Comparison of ENCODE assay signal across 20 mouse cellular contexts in the genomic region with DNA sequence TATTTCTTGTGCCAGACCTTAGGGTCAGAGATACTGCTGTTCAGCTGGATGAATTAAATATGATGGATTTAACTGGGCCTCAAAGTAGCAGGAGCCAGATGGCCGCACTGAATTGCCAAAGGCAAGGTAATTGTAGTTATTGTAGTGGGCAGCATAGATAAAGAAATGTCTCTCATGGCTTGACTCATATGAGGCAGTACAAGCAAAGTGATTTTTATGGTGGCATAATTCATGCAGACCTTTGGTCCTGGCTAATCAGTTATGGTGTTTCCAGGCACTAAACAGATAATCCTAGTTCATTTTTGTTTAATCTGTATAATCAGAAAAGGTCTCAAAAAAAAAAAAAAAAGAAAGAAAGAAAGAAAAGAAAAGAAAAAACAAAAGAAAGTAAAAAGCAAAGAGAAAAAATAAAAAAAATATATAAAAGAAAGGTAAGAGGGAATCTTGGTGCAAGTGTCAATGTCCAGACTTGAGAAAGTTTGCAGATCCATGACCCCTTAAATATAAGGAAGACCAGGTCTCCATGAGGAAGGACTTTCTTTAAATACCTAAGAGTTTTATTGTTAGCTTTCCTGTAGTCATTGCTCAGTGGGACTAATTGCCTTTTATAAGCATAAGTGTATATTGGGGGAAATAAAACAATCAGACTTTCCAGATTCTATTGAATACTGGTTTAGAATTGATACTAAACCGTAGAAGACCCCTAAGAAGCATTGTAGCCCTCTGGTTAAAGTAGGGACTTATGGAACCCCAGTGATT.
DNase-seq lines count a peak whose midpoint lies in the region; ATAC-seq and TF ChIP-seq lines count a peak whose summit lies in the region.
"Had no signal": no experiment of that assay in that cellular context is flagged by ENCODE, and none has a peak within 500 bp of the region (broad histone marks: within the 10 kb centered on the region; RNA-seq: fewer than 3 reads in every experiment).

No protein-coding gene starts in this region.

- no peak overlapping the region for H3K9ac ChIP-seq in hindbrain, postnatal 0 days (replicated peaks; ENCODE audit: low read length)
- H3K9ac ChIP-seq in hindbrain, embryonic 14.5 days = no peak overlapping the region
- no peak overlapping the region for H3K9ac ChIP-seq in intestine, embryonic 15.5 days
- H3K9ac ChIP-seq: forebrain, embryonic 13.5 days; forebrain, postnatal 0 days; heart, embryonic 15.5 days; hindbrain, embryonic 13.5 days had no signal

- no peak for ATAC-seq in hindbrain, postnatal 0 days
- ATAC-seq in hindbrain, embryonic 14.5 days (ENCODE audit: low FRiP score) = no peak
- peak; percentile 94 for ATAC-seq in intestine, embryonic 15.5 days
- ATAC-seq: activated CD4-positive, CD25-positive, alpha-beta regulatory T cell, adult 4 months; forebrain, embryonic 13.5 days; forebrain, postnatal 0 days; Patski had no signal

- H3K36me3 ChIP-seq in hindbrain, postnatal 0 days (ENCODE audit: insufficient read depth, low read length) = no peaks in the 10 kb centered on the region
- H3K36me3 ChIP-seq in hindbrain, embryonic 14.5 days (replicated peaks; ENCODE audit: control insufficient read depth, insufficient read depth) = no peaks in the 10 kb centered on the region
- H3K36me3 ChIP-seq in intestine, embryonic 15.5 days = no peaks in the 10 kb centered on the region
- H3K36me3 ChIP-seq in small intestine, adult 2 months (ENCODE audit: control insufficient read depth, insufficient read depth, low read length) = no peaks in the 10 kb centered on the region
- H3K36me3 ChIP-seq: embryonic facial prominence, embryonic 10.5 days; heart, embryonic 15.5 days; hindbrain, embryonic 13.5 days had no signal

- no peak for TF ChIP-seq POLR2A in brain, embryonic 14.5 days (IDR thresholded peaks at IDR 0.05; ENCODE audit: borderline replicate concordance, extremely low read depth, insufficient read depth, insufficient read length, poor library complexity, severe bottlenecking)
- no peak for TF ChIP-seq POLR2A in small intestine, adult 2 months (IDR thresholded peaks at IDR 0.05; ENCODE audit: low read depth, low read length)

- DNase-seq in hindbrain, postnatal 0 days (ENCODE audit: low spot score) = peak; percentile 10
- no peak for DNase-seq in hindbrain, embryonic 14.5 days (ENCODE audit: low spot score)
- DNase-seq in brain, embryonic 14.5 days (ENCODE audit: low read depth) = peak; percentile 11
- DNase-seq in neural tube, embryonic 10.5 days (ENCODE audit: extremely low spot score, low spot score) = no peak
- DNase-seq: adrenal gland, postnatal 25 days; cerebellum, adult 2 months; forebrain, postnatal 0 days; gastrocnemius, postnatal 14 days; heart, adult 2 months; heart, postnatal 14 days had no signal

- no peaks in the 10 kb centered on the region for H3K9me3 ChIP-seq in hindbrain, postnatal 0 days (ENCODE audit: low read length)
- no peaks in the 10 kb centered on the region for H3K9me3 ChIP-seq in hindbrain, embryonic 14.5 days (ENCODE audit: control insufficient read depth, low read length)
- no peaks in the 10 kb centered on the region for H3K9me3 ChIP-seq in intestine, embryonic 15.5 days
- H3K9me3 ChIP-seq: embryonic facial prominence, embryonic 10.5 days; forebrain, embryonic 13.5 days; heart, embryonic 15.5 days; hindbrain, embryonic 13.5 days had no signal

- H3K4me1 ChIP-seq in hindbrain, postnatal 0 days (ENCODE audit: insufficient read depth, low read length) = no peaks in the 10 kb centered on the region
- H3K4me1 ChIP-seq in hindbrain, embryonic 14.5 days (replicated peaks; ENCODE audit: control insufficient read depth, insufficient read depth, low read length) = no peaks in the 10 kb centered on the region
- no peaks in the 10 kb centered on the region for H3K4me1 ChIP-seq in intestine, embryonic 15.5 days (replicated peaks)
- peaks cover 11% of the 10 kb centered on the region; the same call in 1 of the 2 replicates for H3K4me1 ChIP-seq in small intestine, adult 2 months (ENCODE audit: control insufficient read depth, insufficient read depth, insufficient read length, low read length)
- H3K4me1 ChIP-seq: embryonic facial prominence, embryonic 10.5 days; forebrain, embryonic 13.5 days; heart, embryonic 15.5 days; hindbrain, embryonic 13.5 days had no signal

- no peak overlapping the region for H3K4me2 ChIP-seq in hindbrain, postnatal 0 days (ENCODE audit: low read depth, low read length)
- no peak overlapping the region for H3K4me2 ChIP-seq in hindbrain, embryonic 14.5 days (replicated peaks)
- H3K4me2 ChIP-seq in intestine, embryonic 15.5 days (replicated peaks) = no peak overlapping the region
- H3K4me2 ChIP-seq: forebrain, embryonic 13.5 days; heart, embryonic 11.5 days; heart, embryonic 15.5 days; hindbrain, embryonic 13.5 days had no signal

- TF ChIP-seq CTCF in hindbrain, postnatal 0 days (IDR thresholded peaks at IDR 0.05; ENCODE audit: low read depth) = no peak
- TF ChIP-seq CTCF in brain, embryonic 14.5 days (IDR thresholded peaks at IDR 0.05; ENCODE audit: borderline replicate concordance, extremely low read depth, insufficient read depth, insufficient read length) = no peak
- TF ChIP-seq CTCF in small intestine, adult 2 months (IDR thresholded peaks at IDR 0.05; ENCODE audit: extremely low read depth, insufficient read length, insufficient replicate concordance, low read depth, low read length) = no peak

- no peak overlapping the region for H3K27ac ChIP-seq in hindbrain, postnatal 0 days
- H3K27ac ChIP-seq in hindbrain, embryonic 14.5 days = no peak overlapping the region
- no peak overlapping the region for H3K27ac ChIP-seq in intestine, embryonic 15.5 days
- peak overlapping the region; percentile 65 for H3K27ac ChIP-seq in small intestine, adult 2 months (ENCODE audit: insufficient read depth, low read depth, low read length)
- H3K27ac ChIP-seq: embryonic facial prominence, embryonic 10.5 days; forebrain, embryonic 13.5 days; heart, adult 2 months; heart, embryonic 15.5 days; hindbrain, embryonic 13.5 days had no signal

- H3K27me3 ChIP-seq in hindbrain, postnatal 0 days (ENCODE audit: insufficient read depth, low read length) = no peaks in the 10 kb centered on the region
- no peaks in the 10 kb centered on the region for H3K27me3 ChIP-seq in hindbrain, embryonic 14.5 days (ENCODE audit: control insufficient read depth, insufficient read depth, low read length)
- H3K27me3 ChIP-seq in intestine, embryonic 15.5 days (replicated peaks) = no peaks in the 10 kb centered on the region
- no peaks in the 10 kb centered on the region for H3K27me3 ChIP-seq in small intestine, adult 2 months (ENCODE audit: control insufficient read depth, insufficient read depth, low read length)
- H3K27me3 ChIP-seq: CH12.LX; forebrain, embryonic 13.5 days; heart, embryonic 15.5 days; hindbrain, embryonic 13.5 days; Patski had no signal

- H3K4me3 ChIP-seq in hindbrain, postnatal 0 days (ENCODE audit: low read length) = no peak overlapping the region
- no peak overlapping the region for H3K4me3 ChIP-seq in hindbrain, embryonic 14.5 days (replicated peaks; ENCODE audit: low read length)
- H3K4me3 ChIP-seq in intestine, embryonic 15.5 days (replicated peaks) = no peak overlapping the region
- no peak overlapping the region for H3K4me3 ChIP-seq in small intestine, adult 2 months (ENCODE audit: low read depth, low read length)
- H3K4me3 ChIP-seq: embryonic facial prominence, embryonic 10.5 days; forebrain, embryonic 13.5 days; heart, adult 2 months; heart, embryonic 15.5 days; hindbrain, embryonic 13.5 days had no signal

- 68% methylated on average over 2 of the region's 2 CpGs for WGBS in hindbrain, postnatal 0 days
- WGBS in hindbrain, embryonic 14.5 days = 84% methylated on average over 2 of the region's 2 CpGs
- 45% methylated on average over 2 of the region's 2 CpGs for WGBS in intestine, embryonic 15.5 days
- WGBS in small intestine, adult 2 months = 27% methylated on average over 2 of the region's 2 CpGs

Comparison
In these comparisons a context has a peak if more than half of its experiments do, and no peak if none do; other contexts are left out.
1. DNase-seq: peak in hindbrain, postnatal 0 days (single experiment) and brain, embryonic 14.5 days (single experiment); none in hindbrain, embryonic 14.5 days (single experiment) and neural tube, embryonic 10.5 days (single experiment).